Mouse (Mus musculus) gastrocnemius, postnatal 14 days (tissue): ENCODE results near the gene Clptm1. TPM values are rescaled to one million over a fixed set of nuclear protein-coding genes. Genes with fewer than 3 reads are reported as not detected.
"Not testable (repeated sequence)": the region's sequence is repeated elsewhere in the genome, so short reads cannot be mapped to it uniquely, and the experiment has no call there.

ENCODE experiments used
- DNase-seq: peaks from one replicate; pipeline ENCODE4 v3.0.0; 2021; ENCODE audit warnings: mixed read lengths
- intact Hi-C: fragments of 180-260 bp; cut with DNase I; formaldehyde crosslinking; loops from one replicate; pipeline ENCODE4 v1.15.1; 2025; ENCODE audit warnings: low total_unique reads
- total RNA-seq, 2 experiments: library from RNA; stranded (reverse); gene quantifications; 2 replicates each; pipeline ENCODE4 v1.2.3; 2021

The Clptm1 gene
- total RNA-seq, 2 experiments from 2014 or later: 39.8 to 47.7 TPM

DNA sequence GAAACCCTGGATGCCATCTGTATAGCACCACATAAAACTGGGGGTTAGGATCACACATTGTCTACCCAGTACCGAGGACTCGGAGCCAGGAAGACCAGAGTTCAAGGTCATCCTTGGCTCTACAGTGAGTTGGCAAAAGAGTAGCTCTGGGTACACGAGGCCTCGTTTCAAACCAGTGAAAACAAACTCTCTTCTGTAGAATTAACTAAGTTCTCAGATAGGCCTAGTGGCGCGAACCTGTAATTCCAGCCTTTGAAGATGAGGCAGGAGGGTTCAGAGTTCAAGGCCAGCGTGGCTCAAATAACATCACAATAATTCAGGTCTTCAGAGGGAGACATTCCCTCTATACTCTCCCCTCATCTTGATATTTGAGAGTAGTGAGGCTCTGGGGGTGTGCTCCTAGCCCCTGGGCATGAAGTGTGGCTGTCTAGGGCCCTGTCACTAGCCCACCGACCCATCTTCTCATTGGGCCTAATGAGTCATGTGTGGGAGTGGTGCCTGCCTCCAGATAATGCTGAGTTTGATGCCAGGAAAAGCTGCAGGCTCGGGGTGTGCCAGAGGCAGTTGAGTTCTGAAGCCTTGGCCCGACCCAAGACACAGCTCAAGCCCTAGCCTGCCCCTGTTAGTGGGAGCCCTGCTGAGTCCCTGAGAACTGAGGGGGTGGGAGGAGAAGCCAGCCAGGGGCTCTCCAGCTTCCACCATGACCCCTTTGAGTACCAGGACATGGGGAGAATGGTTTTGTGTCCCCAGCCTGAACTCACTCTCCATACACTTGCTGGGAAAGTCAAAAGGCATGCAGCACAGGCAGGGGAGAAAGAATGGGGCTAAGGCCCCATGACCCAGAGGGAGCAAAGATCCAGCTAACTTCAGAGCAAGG is 29.7 kb upstream of the Clptm1 start:
- intact Hi-C loops: no loop called here
- DNase-seq: no peak

DNA sequence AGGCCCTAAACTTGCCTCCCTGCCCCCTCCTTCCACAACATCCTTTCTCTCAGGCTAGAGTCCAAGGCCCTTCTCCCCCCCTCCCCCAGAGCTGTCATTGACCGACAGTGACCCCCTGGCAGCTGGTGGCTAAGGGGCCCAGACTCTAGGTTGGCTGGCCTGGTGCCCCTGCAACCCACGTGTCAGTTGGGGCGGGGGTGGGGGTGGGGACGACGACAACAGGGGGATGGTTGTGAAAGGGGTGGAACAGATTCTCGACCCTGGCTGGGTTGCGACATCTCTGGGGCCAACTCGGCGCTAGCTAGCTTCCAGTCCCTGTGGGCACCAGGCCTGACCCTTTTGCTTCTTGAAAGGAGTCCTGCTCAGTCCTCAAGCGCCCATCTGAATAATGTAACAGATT is 28.6 kb upstream of the Clptm1 start:
- DNase-seq: peak; percentile 66
- intact Hi-C loops: no loop called here

DNA sequence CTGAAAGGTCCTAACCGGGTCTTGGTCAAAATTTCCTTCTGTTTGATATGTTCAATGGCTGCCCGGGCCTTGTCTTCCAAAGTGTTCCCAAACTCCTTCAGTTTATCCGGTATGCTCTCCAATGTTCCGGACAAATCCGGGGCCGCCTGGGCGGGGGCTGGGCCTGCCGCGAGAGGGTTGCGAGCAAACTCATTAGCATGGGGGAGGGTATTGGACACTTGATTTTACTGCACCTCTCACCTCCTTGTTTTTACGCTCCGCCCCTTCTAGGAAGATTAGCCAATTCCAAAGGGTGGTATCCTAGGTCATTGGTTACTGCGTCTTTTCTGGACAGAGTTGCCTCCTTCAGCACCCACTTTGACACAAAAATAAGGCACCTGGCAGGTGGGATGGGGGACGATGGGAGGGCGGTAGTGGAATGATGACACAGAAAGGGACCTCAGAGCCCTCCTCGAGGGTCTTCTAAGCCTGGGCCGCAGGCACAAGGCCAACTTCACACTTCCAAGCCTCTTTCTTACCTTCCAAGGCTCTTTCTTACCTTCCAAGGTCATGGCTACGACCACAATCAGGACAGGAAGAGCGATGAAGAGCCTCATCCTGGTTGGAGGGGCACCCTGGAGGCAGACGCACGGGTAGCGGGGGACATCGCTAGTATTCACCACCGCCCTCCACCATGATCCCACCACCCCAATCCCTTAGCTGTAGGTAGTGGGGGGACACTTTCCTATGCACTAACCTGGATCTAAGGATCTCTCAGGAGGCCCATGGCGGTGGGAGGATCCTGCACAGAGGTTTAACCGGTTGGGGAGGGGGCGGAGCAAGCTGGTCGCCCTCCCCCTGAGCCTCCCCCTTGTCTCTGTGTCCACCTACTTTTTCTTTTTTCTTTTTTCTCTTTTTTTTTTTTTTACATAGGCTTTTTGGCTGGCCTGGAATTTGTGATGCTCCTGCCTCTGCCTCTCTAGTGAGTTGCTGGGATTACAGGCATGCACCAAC is 27.3 kb upstream of the Clptm1 start, which contains the start of gene Apoc1:
Gene Apoc1, minus strand, starts transcription at position 788 of the 993 bp plus-strand sequence.
- DNase-seq: no peak
- intact Hi-C loops: no loop called here

DNA sequence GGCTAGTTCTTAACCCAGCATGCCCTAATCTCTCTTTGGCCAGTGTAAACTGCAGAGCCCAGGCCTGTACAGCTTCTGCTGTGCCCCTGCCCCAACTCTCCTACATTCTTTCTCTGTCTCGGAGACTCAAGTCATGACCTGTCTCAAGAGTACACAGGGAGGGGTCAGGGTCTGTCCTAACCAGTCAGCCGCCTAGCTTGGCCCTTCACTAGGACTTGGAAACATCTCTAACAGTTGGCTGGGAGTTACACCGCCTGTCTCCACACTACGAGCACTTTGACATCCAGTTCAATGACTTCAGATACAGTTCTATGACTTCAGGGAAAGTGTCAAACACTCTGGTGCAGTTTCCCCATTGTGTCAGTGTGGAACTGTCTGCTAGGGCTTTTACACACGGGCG is 26.6 kb upstream of the Clptm1 start:
- intact Hi-C loops: no loop called here
- no peak for DNase-seq

DNA sequence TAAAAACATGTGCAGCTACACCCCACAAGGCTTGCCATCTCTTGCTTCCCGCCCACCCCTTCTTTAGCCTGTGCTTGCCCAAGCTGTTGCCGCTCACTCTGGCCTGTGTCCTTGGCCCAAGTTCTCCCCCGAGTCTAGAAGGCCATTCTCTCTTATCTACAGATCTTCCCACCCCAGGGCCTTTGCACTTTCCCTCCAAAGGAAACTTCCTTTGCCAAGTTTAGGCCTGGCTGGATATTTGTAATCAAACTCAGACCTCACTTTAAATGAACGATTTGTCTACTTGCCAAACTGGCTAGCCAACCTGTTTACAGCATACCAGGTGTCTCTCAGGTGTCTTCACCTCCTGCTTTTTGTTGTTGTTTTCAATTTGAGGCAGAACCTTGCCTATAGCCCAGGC is 26.0 kb upstream of the Clptm1 start:
- intact Hi-C loops: no loop called here
- no peak for DNase-seq

DNA sequence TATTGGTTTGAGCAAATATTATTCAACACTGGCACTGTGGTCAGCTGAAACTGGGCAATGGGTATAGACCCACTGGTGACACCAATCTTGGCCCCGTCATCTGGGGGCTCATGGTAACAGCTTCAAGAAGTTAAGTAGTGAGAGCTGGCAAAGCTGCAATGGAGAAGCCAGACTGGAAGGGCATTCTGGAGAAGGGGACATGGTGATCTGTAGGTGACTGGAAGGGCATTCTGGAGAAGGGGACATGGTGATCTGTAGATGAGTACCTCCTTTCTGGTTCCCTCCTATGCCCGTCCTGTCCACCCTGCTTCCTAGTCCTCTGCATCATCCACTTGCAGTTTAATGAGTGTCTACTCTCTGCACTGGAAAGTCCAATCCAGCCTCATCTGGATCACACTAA is 23.8 kb upstream of the Clptm1 start:
- no peak for DNase-seq
- intact Hi-C loops: no loop called here

DNA sequence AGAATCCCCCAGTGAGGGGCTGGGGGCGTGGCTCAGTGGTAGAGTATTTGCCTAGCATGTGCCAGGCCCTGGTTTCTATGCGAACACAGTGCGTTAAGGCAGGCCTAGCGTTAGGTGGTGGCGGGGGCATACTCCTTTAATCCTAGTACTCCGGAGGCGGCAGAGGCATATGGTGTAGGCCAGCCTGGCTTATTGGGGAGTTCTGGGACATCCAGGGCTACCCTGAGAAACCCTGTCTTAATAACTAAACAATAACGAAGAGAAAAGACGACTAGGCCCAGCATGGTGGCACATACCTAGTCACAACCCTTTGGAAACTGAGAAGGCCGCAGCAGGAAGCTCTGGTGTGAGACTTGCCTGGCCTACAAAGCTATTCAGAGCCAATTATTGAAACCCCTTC is 23.3 kb upstream of the Clptm1 start:
- no peak for DNase-seq
- intact Hi-C loops: no loop called here

DNA sequence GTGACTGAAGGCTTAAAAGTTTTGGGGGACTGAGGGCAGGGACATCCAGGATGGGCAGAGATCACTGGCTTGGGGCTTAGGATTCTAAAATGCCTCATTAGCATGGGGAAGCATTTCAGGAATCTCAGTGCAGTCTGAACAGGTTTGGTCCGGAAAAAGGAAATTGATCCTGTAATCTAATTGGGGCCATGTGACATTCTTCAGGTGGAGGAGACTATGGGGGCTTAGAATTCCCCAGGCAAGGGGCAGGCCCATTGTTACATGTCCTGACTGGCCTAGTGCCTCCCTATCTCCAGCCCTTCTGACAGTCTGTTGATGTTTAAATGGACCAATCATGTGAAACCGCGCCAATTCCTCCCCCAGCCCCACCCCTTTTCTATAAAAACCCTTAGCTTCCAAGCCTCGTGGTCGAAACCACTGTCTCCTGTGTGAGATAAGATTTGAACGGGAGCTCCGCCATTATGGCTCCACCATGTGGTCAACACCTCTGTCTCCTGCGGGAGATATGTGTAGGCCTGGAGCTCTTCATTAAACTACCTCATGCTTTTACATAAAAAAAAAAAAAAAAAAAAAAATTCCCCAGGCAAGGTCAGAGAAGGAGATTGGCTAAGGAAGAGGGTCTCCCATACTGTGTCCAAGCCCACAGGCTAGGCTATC is 22.2 kb upstream of the Clptm1 start:
- DNase-seq, intact Hi-C loops: not testable (repeated sequence)

DNA sequence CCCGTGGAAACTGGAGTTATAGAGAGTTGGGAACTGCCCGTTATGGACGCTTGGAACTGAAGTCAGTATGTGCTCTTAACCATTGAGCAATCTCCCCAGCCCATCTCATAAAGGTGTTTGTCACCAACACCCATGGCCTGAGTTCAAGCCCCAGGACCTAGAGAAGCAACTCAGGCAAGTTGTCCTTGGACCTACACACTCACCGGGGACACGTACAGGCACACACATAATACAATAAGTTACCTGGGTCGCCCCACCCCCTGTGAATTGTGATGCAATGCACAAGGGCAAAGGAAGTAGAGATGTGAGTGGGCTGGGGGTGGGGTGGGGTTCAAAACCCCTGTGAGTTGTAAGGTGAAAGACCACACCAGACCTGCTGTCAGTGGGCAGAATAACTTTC is 21.7 kb upstream of the Clptm1 start:
- intact Hi-C loops: no loop called here
- DNase-seq: no peak

DNA sequence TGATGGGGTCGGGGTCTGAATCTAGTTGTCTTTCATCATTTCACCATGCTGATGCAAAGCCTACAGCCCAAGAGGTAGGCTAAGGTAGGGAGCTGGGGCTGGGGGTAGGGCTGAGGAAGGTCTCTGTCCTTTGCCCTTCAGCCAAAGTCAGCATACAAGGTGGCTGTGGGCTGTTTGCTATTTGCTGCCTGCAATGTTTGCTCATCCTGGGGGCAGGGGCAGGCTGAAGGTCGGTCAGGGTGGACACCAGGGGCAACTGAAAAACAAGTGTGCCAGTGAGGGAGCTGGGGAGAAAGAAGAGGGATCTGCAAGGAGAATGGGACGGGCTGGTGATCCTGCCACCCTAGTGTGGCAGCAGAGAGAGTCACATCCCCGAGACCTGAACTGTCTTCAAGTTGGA is 20.5 kb upstream of the Clptm1 start:
- intact Hi-C loops: no loop called here
- no peak for DNase-seq

DNA sequence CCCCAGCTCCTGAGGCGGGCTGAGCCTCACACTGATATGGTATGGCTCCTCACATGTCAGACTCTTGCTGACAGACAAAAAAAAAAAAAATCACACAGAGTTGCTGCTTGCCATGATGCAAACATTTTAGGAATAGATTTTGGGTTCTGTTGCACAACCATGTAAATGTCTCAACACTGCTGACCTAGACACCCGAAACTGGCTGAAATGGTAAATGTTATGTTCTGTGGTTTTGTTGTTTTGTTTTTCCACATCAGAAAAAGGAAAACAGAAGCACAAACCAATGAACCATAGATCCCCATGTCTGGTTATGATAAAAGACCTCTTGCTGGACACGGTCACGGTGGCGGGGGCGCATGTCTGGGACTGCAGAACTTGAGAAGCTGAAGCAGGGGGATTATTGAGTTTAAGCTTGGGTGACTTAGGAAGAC is 19.0 kb upstream of the Clptm1 start:
- intact Hi-C loops: no loop called here
- no peak for DNase-seq

DNA sequence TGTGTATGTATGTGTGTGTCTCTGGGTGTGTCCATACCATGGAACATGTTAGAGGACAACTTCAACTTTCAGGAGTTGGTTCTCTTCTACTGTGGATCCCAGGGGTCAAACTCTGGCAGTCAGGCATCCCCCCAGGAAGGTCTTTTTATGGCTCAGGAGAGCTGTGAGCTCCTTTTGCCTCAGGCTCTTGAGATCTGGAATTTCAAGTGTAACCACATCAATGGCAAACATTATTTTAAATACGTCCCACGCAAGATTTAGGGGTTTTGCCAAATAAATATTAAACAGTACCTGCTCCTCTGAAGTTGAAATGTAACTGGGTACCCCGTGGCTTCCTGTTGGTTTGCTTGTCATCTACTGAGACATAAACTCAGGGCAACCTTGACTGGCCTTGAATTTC is 18.1 kb upstream of the Clptm1 start:
- intact Hi-C loops: no loop called here
- DNase-seq: no peak

DNA sequence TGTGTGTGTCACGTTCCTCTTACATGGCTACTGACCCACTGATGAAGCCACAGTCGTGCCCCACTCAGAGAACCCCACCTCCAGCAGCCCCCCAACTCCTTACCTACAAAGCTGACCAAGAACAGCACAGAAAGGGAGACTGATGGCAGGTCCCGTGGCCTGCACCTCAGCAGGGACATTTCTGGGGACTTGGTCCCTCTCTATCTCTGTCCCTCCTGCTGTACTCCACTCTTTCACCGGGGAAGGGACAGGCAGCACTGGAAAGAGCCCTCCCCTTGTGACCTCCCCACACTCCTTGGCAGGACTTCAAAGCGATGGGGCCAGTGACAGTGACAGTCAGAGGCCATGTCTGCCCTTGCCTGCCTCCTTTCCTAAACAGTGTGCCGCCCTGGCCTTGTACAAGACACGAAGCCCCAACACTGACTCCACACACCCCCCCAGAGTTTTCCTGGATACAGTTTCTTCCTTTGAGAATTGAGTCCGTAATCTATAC is 16.4 kb upstream of the Clptm1 start, which contains the start of the genes Gm44805 and Apoc4:
Gene Gm44805, minus strand, starts transcription at position 222 of the 493 bp plus-strand sequence.
Gene Apoc4, minus strand, starts transcription at position 278 of the 493 bp plus-strand sequence.
- DNase-seq: no peak
- intact Hi-C loops: no loop called here

DNA sequence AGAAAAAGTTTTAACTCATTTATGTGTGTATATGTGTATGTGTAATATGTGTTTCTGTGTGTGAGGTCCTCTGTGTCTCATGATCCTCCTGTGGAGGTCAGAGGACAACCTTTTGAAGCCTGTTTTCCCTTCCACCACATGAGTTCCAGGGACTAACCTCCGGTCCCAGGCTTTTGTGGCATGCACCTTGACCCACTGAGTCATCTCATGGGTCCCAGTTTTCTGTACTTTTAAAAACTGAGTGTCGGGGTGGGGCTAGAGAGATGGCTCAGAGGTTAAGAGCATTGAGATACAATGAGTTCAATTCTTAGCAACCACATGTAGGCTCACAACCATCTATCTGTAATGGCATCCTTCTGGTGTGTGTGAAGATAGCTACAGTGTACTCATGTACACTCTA is 15.9 kb upstream of the Clptm1 start:
- intact Hi-C loops: no loop called here

DNA sequence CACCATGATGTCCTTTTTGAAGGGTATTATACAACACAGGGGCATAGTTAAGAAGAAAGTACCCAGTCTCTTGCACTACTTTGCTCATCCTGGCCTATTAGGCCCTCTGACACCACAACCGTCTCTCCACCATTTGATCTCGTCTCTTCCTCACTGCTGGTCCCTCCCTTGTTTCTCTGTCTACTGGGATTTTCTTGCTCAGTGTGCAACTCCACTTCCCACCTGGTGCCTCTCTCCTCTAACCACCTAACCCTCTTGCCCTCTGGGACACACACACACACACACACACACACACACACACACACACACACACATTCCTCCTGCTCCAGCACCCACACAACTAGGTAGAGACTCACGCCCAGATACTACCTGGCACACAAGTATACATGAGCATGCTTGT is 14.1 kb upstream of the Clptm1 start:
- no peak for DNase-seq
- intact Hi-C loops: no loop called here

More for the DNA sequence above, 15.9 kb upstream of the Clptm1 start:
- no peak for DNase-seq

DNA sequence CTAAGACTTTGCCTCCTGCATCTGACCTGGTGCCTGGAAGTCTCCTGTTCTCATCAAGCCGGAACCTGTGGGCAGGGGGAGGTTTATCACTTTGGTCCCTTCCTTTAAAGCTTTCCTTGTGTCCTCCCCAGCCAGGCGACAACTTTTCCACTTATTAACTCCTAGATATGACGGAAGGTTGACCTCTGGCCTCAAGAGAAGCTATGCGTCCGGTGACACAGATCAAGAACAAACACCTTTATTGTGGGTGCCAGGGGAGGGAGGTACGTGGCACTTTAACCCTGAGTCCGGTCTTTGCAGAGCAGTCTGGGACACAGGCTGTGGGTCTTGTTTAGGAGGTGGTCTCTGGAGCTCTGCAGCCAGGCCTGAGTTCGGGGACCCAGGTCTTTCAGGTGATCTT is 13.0 kb upstream of the Clptm1 start, which contains the start of gene Apoc2:
Gene Apoc2, minus strand, starts transcription at position 70 of the 400 bp plus-strand sequence.
- no peak for DNase-seq
- intact Hi-C loops: no loop called here

DNA sequence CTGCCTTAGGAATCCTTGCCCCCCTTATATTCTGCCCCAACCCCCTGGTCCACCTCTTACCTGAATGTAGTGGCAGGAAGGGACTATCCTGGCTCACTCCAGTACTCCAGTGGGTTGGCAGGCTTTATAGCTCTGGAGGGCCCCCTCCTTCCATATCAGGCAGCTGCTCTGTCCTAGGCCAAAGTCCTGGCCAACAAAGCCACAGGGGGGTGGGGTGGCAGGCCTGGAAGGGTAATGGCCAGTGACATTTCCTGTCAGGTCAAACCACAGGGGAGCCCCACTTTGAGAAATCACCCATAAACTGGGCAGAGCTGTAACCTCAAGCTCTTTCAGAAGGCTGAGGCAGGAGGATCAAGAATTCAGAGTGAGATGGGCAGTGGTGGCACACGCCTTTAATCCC is 11.8 kb upstream of the Clptm1 start:
- intact Hi-C loops: no loop called here
- no peak for DNase-seq

DNA sequence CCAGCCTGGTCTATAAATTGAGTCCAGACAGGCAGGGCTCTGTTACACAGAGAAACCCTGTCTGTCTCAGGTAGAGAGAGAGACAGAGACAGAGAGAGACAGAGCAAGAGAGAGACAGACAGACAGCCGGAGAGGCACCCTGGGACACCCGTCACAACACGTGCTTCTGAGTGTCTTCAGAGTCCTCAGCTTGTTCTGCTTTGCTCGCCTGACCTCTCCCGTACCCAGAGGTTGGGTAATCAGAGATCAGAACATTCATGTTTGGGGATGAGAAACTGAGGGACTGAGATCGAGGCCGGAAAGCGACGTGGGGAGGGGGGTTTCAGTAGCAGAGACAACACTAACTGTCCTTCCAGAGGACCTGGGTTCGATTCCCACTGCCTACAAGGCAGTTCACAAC is 11.0 kb upstream of the Clptm1 start:
- intact Hi-C loops: no loop called here
- DNase-seq: no peak

DNA sequence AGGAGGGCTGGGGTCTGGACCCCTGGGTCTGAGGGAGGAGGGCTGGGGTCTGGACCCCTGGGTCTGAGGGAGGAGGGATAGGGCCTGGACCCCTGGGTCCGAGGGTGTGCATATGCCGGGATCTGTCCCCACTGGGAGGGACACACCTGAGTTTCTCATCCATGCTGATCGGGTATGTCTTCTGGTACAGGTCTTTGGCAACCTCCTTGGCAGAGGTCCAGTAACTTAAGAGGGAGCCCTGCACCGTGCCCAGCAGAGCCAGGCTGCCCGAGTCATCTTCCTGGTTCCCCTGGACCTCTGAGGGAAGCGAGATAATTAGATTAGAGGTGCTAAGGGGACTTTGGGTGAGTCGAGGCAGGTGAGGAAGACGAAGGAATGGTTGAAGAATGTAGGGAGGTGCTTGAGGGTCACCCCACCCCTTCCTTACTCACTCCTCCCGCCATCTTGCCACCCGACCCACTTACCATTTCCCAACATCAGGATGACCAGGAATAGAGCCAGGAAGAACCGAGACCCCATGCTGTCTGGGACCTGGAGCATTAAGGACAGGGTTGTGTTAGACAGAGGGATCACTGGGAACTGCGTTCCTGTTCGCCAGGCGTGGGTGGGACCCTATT is 8.4 kb upstream of the Clptm1 start:
- no peak for DNase-seq
- intact Hi-C loops: no loop called here
